Mouse (Mus musculus) cerebellum, postnatal 25 days (tissue): ENCODE measurements around the gene Gm5728.
"Not testable (repeated sequence)": the region's sequence is repeated elsewhere in the genome, so short reads cannot be mapped to it uniquely, and the experiment has no call there.

Experiments used
- DNase-seq, 2 experiments: peaks; one replicate each; pipeline ENCODE4 v3.0.0; 2021; ENCODE audit warnings: mixed read lengths in 2 of 2

The Gm5728 gene

GRCm38 (mm10) chr7:20375310-20375709, at the start of gene Gm5728:
Gene Gm5728, minus strand, starts transcription at chr7:20375410.
- not testable (repeated sequence) for DNase-seq

- not testable (repeated sequence) for DNase-seq
Observed at GRCm38 (mm10) chr7:20417642-20418041, 42.4 kb upstream of the Gm5728 start, which contains the start of gene Vmn1r100. Gene Vmn1r100, plus strand, starts transcription at chr7:20417942.

GRCm38 (mm10) chr7:20333965-20334364, 41.2 kb downstream of the Gm5728 start, which contains the start of gene Gm4133:
Gene Gm4133, minus strand, starts transcription at chr7:20334065.
- DNase-seq = not testable (repeated sequence)
